Mouse (Mus musculus) CD4-positive, CD25-positive, alpha-beta regulatory T cell (primary cell): ENCODE measurements around the gene Olfr574. TPM values are rescaled to one million over a fixed set of nuclear protein-coding genes. Genes with fewer than 3 reads are reported as not detected.

Experiments
- polyA plus RNA-seq: library from polyadenylated mRNA; unstranded; fragments of 100-300 nt; shearing (Covaris generic); gene quantifications from one replicate; pipeline ENCODE4 v1.2.1, GENCODE M21; 2017

The Olfr574 gene
- not detected for polyA plus RNA-seq

GRCm38 (mm10) chr7:102948167-102948566, at the start of gene Olfr574:
Gene Olfr574 (plus strand): TSS chr7:102948467.

GRCm38 (mm10) chr7:102917032-102917875, 31.0 kb upstream of the Olfr574 start, which contains the start of gene Olfr571:
Gene Olfr571 (minus strand): TSS chr7:102917536.

GRCm38 (mm10) chr7:102924109-102924508, 24.2 kb upstream of the Olfr574 start, which contains the start of gene Olfr572:
Gene Olfr572 (plus strand): TSS chr7:102924409.

GRCm38 (mm10) chr7:102942475-102942874, 5.8 kb upstream of the Olfr574 start, which contains the start of gene Olfr573-ps1:
Gene Olfr573-ps1 (minus strand): TSS chr7:102942575.

GRCm38 (mm10) chr7:102958593-102958992, 10.3 kb downstream of the Olfr574 start, which contains the start of gene Olfr575:
Gene Olfr575 (minus strand): TSS chr7:102958775.

GRCm38 (mm10) chr7:102962360-102962759, 14.1 kb downstream of the Olfr574 start, which contains the start of gene Olfr576:
Gene Olfr576 (plus strand): TSS chr7:102962660.

GRCm38 (mm10) chr7:102975843-102976242, 27.6 kb downstream of the Olfr574 start, which contains the start of gene Olfr577:
Gene Olfr577 (minus strand): TSS chr7:102975943.

GRCm38 (mm10) chr7:102989224-102989623, 41.0 kb downstream of the Olfr574 start, which contains the start of gene Olfr578:
Gene Olfr578 (minus strand): TSS chr7:102989324.

Other genes with a start within 250 kb of the Olfr574 start
- not detected for gene Olfr558, start 246.3 kb upstream of the Olfr574 start, polyA plus RNA-seq
- not detected for gene Olfr33, start 229.4 kb upstream of the Olfr574 start, polyA plus RNA-seq
- not detected for gene Olfr559, start 221.0 kb upstream of the Olfr574 start, polyA plus RNA-seq
- not detected for gene Olfr560, start 189.1 kb upstream of the Olfr574 start, polyA plus RNA-seq
- gene Olfr78, start 189.0 kb upstream of the Olfr574 start, polyA plus RNA-seq: not detected
- not detected for gene Olfr561, start 177.2 kb upstream of the Olfr574 start, polyA plus RNA-seq
- not detected for gene Olfr564, start 145.0 kb upstream of the Olfr574 start, polyA plus RNA-seq
- gene Olfr566, start 89.7 kb upstream of the Olfr574 start, polyA plus RNA-seq: not detected
- gene Olfr568, start 71.3 kb upstream of the Olfr574 start, polyA plus RNA-seq: 0.25 TPM
- not detected for gene Olfr569, start 57.6 kb upstream of the Olfr574 start, polyA plus RNA-seq
- not detected for gene Olfr570, start 53.9 kb upstream of the Olfr574 start, polyA plus RNA-seq
- not detected for gene Olfr571, start 30.9 kb upstream of the Olfr574 start, polyA plus RNA-seq
- gene Olfr572, start 24.1 kb upstream of the Olfr574 start, polyA plus RNA-seq: not detected
- not detected for gene Olfr573-ps1, start 5.9 kb upstream of the Olfr574 start, polyA plus RNA-seq
- not detected for gene Olfr575, start 10.3 kb downstream of the Olfr574 start, polyA plus RNA-seq
- not detected for gene Olfr576, start 14.2 kb downstream of the Olfr574 start, polyA plus RNA-seq
- gene Olfr577, start 27.5 kb downstream of the Olfr574 start, polyA plus RNA-seq: not detected
- gene Olfr578, start 40.9 kb downstream of the Olfr574 start, polyA plus RNA-seq: not detected
- gene Olfr582, start 89.6 kb downstream of the Olfr574 start, polyA plus RNA-seq: not detected
- gene Olfr583, start 102.8 kb downstream of the Olfr574 start, polyA plus RNA-seq: not detected
- not detected for gene Olfr584, start 133.4 kb downstream of the Olfr574 start, polyA plus RNA-seq
- gene Olfr585, start 149.3 kb downstream of the Olfr574 start, polyA plus RNA-seq: not detected
- not detected for gene Olfr586, start 177.2 kb downstream of the Olfr574 start, polyA plus RNA-seq
- not detected for gene Olfr588-ps1, start 192.4 kb downstream of the Olfr574 start, polyA plus RNA-seq
- not detected for gene Olfr589, start 207.9 kb downstream of the Olfr574 start, polyA plus RNA-seq
- gene Olfr591, start 229.9 kb downstream of the Olfr574 start, polyA plus RNA-seq: not detected
- gene Olfr592, start 236.3 kb downstream of the Olfr574 start, polyA plus RNA-seq: not detected